Mouse (Mus musculus) lung, postnatal 0 days (tissue): ENCODE data around the gene Dppa5a.

Source experiments
- CTCF ChIP-seq: IDR thresholded peaks from 2 replicates; pipeline ENCODE4 v1.5.1; 2016; ENCODE audit warnings: antibody characterized with exemption, mild to moderate bottlenecking
- EP300 ChIP-seq: IDR thresholded peaks from 2 replicates; pipeline ENCODE4 v1.6.1; 2016; ENCODE audit warnings: antibody characterized with exemption, mild to moderate bottlenecking, control low read depth

- no peak for TF ChIP-seq CTCF
- no peak for TF ChIP-seq EP300
These were observed 8.1 kb downstream of the Dppa5a start for GRCm38 (mm10) chr9:78359750-78360483.
